Mouse (Mus musculus): Measurements from ENCODE around the gene Dhrs2. TPM values are rescaled to one million over a fixed set of nuclear protein-coding genes. Genes with fewer than 3 reads are reported as not detected.

Dhrs2 gene
- 0.28 and 0.37 TPM in 2 replicates for polyA plus RNA-seq (2015; fragmentation: Nextera tagmentation; extraction: Ambion mirVana)

DNA sequence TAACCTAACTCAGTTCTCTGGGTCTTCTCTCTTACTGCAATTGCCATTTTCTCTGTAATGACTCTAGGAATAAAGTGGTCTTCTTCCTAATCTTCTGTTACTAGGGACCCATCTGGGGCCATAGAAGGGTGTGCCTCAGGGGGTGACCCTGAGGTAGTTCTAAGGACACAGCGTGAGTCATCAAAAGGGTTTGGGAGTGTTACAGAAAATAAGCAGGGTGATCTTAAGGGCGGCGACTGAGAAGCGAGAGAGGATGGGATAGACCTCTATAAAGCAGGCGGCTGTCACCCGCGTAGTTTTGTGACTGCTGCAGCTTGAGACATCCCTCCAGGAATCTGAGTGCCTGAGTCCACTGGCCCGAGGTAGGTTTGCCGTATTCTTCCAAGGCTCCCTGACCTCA is at the start of gene Dhrs2:
Gene Dhrs2, plus strand, starts transcription at position 301 of the 400 bp plus-strand sequence.
- H3K27ac ChIP-seq (ENCODE audit: low read length): no peak within 1 kb of the TSS
- H3K4me1 ChIP-seq (ENCODE audit: control insufficient read depth, insufficient read depth, low read length): no peaks in the 10 kb centered on the region
- no peaks in the 10 kb centered on the region for H3K36me3 ChIP-seq (ENCODE audit: control insufficient read depth, insufficient read depth, low read length)
- WGBS: 68% methylated on average over 9 of the region's 9 CpGs
- H3K27me3 ChIP-seq (replicated peaks; ENCODE audit: control insufficient read depth, insufficient read depth, low read length): no peaks in the 10 kb centered on the region
- H3K9ac ChIP-seq (ENCODE audit: low read depth, low read length): no peak within 1 kb of the TSS
- no peak within 1 kb of the TSS for H3K4me3 ChIP-seq (ENCODE audit: low read length)
- no peak for ATAC-seq
- no peaks in the 10 kb centered on the region for H3K9me3 ChIP-seq (ENCODE audit: control insufficient read depth, low read length)
- H3K4me2 ChIP-seq (ENCODE audit: low read depth, low read length): no peak within 1 kb of the TSS

DNA sequence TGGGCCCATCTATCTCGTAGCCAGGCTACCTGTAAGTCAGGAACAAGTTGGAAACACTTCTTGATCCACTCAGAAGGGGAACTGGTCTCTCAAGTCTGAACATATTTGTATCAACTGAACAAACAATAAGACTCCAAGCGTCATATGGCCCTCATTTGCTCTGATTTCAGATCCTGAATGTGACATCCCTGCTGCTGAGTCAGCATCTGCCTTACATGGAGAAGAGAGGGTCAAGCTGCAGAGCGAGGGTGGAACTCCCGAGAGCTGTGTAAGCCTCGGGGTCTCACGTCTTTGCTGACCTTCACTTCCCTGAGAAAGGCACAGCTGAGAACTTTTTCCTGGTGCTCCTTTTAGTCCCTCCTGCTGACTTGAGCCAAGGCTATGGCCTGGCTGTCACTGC is 47.6 kb upstream of the Dhrs2 start:
- H3K4me3 ChIP-seq (ENCODE audit: low read length): no peak overlapping the region
- no peaks in the 10 kb centered on the region for H3K4me1 ChIP-seq (ENCODE audit: control insufficient read depth, insufficient read depth, low read length)
- no peak for ATAC-seq
- H3K9ac ChIP-seq (ENCODE audit: low read depth, low read length): no peak overlapping the region
- H3K9me3 ChIP-seq (ENCODE audit: control insufficient read depth, low read length): no peaks in the 10 kb centered on the region
- H3K27me3 ChIP-seq (replicated peaks; ENCODE audit: control insufficient read depth, insufficient read depth, low read length): no peaks in the 10 kb centered on the region
- H3K27ac ChIP-seq (ENCODE audit: low read length): no peak overlapping the region
- no peak overlapping the region for H3K4me2 ChIP-seq (ENCODE audit: low read depth, low read length)
- H3K36me3 ChIP-seq (ENCODE audit: control insufficient read depth, insufficient read depth, low read length): no peaks in the 10 kb centered on the region
- 65% methylated on average over 6 of the region's 6 CpGs for WGBS

DNA sequence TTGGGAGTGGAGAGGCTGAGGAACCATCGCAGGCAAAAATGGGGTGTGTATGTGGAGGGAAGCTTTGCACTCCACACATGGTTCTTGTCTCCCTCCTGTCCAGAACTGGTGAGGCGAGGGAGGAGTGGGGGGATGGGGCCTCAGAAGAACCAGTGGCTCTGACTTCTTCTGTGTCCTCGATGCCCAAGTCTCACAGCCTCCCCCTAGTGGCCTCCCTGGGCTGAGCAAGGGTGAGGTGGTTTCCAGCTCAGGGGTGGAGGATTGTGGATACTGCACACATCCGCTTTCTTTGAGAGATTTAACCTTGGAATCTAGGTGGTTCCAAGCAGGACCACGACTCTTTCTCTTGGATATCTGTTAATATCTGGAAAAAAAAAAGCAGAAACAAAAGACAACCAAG is 44.5 kb upstream of the Dhrs2 start:
- Histone ChIP-seq H3K36me3 (ENCODE audit: control insufficient read depth, insufficient read depth, low read length) (no peaks in the 10 kb centered on the region), H3K27me3 (replicated peaks; ENCODE audit: control insufficient read depth, insufficient read depth, low read length) (no peaks in the 10 kb centered on the region), H3K27ac (ENCODE audit: low read length) (no peak overlapping the region), H3K4me2 (ENCODE audit: low read depth, low read length) (no peak overlapping the region), H3K4me3 (ENCODE audit: low read length) (no peak overlapping the region), H3K9me3 (ENCODE audit: control insufficient read depth, low read length) (no peaks in the 10 kb centered on the region), H3K9ac (ENCODE audit: low read depth, low read length) (no peak overlapping the region), H3K4me1 (ENCODE audit: control insufficient read depth, insufficient read depth, low read length) (no peaks in the 10 kb centered on the region)
- WGBS: 35% methylated on average over 5 of the region's 5 CpGs
- ATAC-seq: peak; percentile 67

DNA sequence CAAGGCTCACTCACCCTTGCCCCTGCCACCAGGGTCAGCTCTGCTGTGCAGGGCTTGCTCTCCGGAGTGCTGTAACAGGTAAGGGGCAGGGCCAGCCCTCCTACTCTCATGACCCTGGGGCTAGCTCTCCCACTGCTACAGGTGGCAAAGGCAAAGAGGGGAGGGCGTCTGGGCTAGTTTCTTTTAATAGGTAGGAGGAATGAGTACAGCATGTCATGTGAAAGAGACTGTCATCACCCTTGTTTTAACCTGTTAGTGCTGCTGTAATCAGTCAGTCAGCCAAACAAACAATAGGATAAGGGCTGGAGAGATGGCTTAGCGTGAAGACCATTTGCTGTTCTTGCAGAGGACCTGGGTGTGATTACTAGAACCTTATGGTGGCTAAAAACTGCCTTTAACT is 40.9 kb upstream of the Dhrs2 start:
- Histone ChIP-seq H3K36me3 (ENCODE audit: control insufficient read depth, insufficient read depth, low read length) (no peaks in the 10 kb centered on the region), H3K27ac (ENCODE audit: low read length) (no peak overlapping the region), H3K4me1 (ENCODE audit: control insufficient read depth, insufficient read depth, low read length) (no peaks in the 10 kb centered on the region), H3K4me3 (ENCODE audit: low read length) (no peak overlapping the region), H3K4me2 (ENCODE audit: low read depth, low read length) (no peak overlapping the region), H3K9ac (ENCODE audit: low read depth, low read length) (no peak overlapping the region), H3K9me3 (ENCODE audit: control insufficient read depth, low read length) (no peaks in the 10 kb centered on the region), H3K27me3 (replicated peaks; ENCODE audit: control insufficient read depth, insufficient read depth, low read length) (no peaks in the 10 kb centered on the region)
- 56% methylated on average over 3 of the region's 3 CpGs for WGBS
- no peak for ATAC-seq

DNA sequence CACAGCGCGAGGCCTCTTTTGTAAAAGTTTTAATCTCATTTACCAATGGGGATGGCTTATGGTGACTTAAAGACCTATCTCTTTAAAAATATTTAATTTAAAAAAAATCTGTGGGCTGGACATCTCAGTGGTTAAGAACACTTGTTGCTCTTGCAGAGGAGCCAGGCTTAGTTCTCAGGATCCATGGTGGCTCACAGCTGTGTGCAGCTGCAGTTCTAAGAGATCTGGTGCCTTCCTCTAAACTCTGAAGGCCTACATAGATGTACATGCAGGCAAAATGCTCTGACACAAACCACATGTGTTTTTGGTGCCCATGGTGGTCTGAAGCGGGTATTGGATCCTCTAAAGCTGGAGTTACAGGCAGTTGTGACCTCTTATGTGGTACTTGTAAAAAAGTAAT is 38.6 kb upstream of the Dhrs2 start:
- WGBS: 84% methylated on average over 3 of the region's 3 CpGs
- Histone ChIP-seq H3K4me3 (ENCODE audit: low read length) (no peak overlapping the region), H3K27ac (ENCODE audit: low read length) (no peak overlapping the region), H3K4me2 (ENCODE audit: low read depth, low read length) (no peak overlapping the region), H3K36me3 (ENCODE audit: control insufficient read depth, insufficient read depth, low read length) (no peaks in the 10 kb centered on the region), H3K27me3 (replicated peaks; ENCODE audit: control insufficient read depth, insufficient read depth, low read length) (no peaks in the 10 kb centered on the region), H3K9me3 (ENCODE audit: control insufficient read depth, low read length) (peaks cover 4% of the 10 kb centered on the region), H3K4me1 (ENCODE audit: control insufficient read depth, insufficient read depth, low read length) (no peaks in the 10 kb centered on the region), H3K9ac (ENCODE audit: low read depth, low read length) (no peak overlapping the region)
- no peak for ATAC-seq

DNA sequence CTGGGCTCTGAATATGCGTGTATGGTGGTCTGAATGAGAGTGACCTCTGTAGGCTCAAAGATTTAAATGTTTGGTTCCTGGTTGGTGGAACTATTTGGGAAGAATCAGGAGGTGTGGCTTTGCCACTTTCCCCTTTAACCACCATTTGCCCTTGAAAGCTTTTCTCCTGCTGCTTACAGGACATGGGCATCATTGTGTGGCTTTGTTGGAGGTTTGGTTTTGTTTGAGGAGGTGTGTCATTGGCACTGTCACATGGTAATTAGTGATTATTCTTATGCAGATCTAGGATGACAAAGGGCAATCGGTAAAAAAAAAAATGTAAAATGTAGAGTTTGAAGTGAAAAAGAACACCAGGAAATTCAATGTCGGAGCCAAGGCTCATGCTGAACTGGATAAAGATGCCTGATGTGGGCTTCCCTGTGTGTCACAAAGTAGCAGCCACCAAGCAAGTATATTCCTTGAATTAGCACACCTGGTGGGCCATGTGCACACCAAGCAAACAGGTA is 37.1 kb upstream of the Dhrs2 start:
- 87% methylated on average over 3 of the region's 3 CpGs for WGBS
- no peak overlapping the region for H3K4me2 ChIP-seq (ENCODE audit: low read depth, low read length)
- H3K4me1 ChIP-seq (ENCODE audit: control insufficient read depth, insufficient read depth, low read length): no peaks in the 10 kb centered on the region
- no peaks in the 10 kb centered on the region for H3K36me3 ChIP-seq (ENCODE audit: control insufficient read depth, insufficient read depth, low read length)
- H3K4me3 ChIP-seq (ENCODE audit: low read length): no peak overlapping the region
- ATAC-seq: no peak
- no peak overlapping the region for H3K9ac ChIP-seq (ENCODE audit: low read depth, low read length)
- no peak overlapping the region for H3K27ac ChIP-seq (ENCODE audit: low read length)
- H3K27me3 ChIP-seq (replicated peaks; ENCODE audit: control insufficient read depth, insufficient read depth, low read length): no peaks in the 10 kb centered on the region
- peaks cover 4% of the 10 kb centered on the region for H3K9me3 ChIP-seq (ENCODE audit: control insufficient read depth, low read length)

DNA sequence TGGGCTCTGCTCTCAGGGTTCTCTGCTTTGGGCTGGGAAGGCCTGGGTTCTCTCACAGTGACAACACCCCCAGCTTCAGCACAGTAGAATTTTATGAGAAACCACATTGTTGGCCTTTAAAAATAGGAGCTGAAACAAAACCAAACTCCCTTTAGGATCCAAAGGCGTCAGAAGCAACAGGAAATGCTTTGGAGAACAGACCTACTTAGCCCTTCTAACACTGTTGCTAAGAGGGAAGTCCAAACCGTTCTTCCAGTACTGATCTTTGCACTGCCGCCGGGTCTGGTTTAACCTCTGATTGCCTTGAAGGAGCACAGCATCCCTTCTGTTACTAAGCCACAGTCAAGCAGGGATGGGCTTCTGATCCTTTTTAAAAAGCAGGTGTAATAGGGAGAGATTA is 33.3 kb upstream of the Dhrs2 start:
- Histone ChIP-seq H3K27ac (ENCODE audit: low read length) (no peak overlapping the region), H3K4me3 (ENCODE audit: low read length) (no peak overlapping the region), H3K4me1 (ENCODE audit: control insufficient read depth, insufficient read depth, low read length) (no peaks in the 10 kb centered on the region), H3K4me2 (ENCODE audit: low read depth, low read length) (no peak overlapping the region), H3K9me3 (ENCODE audit: control insufficient read depth, low read length) (peaks cover 4% of the 10 kb centered on the region), H3K27me3 (replicated peaks; ENCODE audit: control insufficient read depth, insufficient read depth, low read length) (no peaks in the 10 kb centered on the region), H3K9ac (ENCODE audit: low read depth, low read length) (no peak overlapping the region), H3K36me3 (ENCODE audit: control insufficient read depth, insufficient read depth, low read length) (no peaks in the 10 kb centered on the region)
- no peak for ATAC-seq
- WGBS: 27% methylated on average over 4 of the region's 4 CpGs

DNA sequence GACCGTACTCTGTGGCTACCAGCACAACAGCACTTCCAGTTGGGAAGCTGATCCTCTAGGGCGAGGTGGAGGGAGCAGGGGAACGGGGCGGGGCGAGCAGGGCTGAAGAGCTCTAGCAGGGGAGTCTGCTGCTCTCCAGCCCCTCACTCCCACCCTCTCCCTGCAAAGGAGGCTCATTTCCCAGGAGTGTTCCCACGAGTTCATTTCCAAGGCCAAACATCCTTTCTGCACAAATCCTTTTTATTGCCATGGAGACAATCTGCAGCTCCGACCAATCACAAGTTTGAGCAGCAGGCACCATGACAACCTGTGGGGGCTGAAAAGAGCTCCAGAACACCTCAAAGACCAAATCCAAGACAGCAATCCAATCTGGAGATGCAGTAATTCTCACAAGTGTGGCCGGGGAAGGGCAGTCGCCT is 32.4 kb upstream of the Dhrs2 start:
- ATAC-seq: peak; percentile 40; the same call in 1 of the 2 replicates
- H3K9me3 ChIP-seq (ENCODE audit: control insufficient read depth, low read length): peaks cover 4% of the 10 kb centered on the region
- no peaks in the 10 kb centered on the region for H3K4me1 ChIP-seq (ENCODE audit: control insufficient read depth, insufficient read depth, low read length)
- no peak overlapping the region for H3K4me2 ChIP-seq (ENCODE audit: low read depth, low read length)
- H3K4me3 ChIP-seq (ENCODE audit: low read length): no peak overlapping the region
- 28% methylated on average over 9 of the region's 9 CpGs for WGBS
- H3K9ac ChIP-seq (ENCODE audit: low read depth, low read length): no peak overlapping the region
- H3K27ac ChIP-seq (ENCODE audit: low read length): no peak overlapping the region
- H3K27me3 ChIP-seq (replicated peaks; ENCODE audit: control insufficient read depth, insufficient read depth, low read length): no peaks in the 10 kb centered on the region
- no peaks in the 10 kb centered on the region for H3K36me3 ChIP-seq (ENCODE audit: control insufficient read depth, insufficient read depth, low read length)

DNA sequence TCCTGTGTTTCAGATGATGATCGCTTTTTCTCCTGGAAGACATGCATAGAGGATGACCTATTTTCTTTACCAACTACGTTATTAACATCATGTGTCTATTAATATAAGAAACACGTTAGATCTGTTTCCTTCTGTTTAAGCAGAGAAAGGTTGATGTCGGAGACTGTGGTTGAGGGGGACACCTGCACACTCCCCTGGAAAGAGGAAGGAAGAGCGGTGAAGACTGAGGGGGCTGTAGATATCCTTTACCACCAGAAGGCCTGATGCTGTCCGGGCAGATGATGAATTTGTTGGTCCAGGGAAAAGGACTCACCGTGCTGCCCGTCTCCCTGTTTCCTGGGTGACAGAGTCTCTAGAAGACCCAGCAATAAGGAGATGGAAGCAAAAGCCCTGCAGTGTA is 28.5 kb upstream of the Dhrs2 start:
- Histone ChIP-seq H3K9me3 (ENCODE audit: control insufficient read depth, low read length) (no peaks in the 10 kb centered on the region), H3K36me3 (ENCODE audit: control insufficient read depth, insufficient read depth, low read length) (no peaks in the 10 kb centered on the region), H3K4me3 (ENCODE audit: low read length) (no peak overlapping the region), H3K4me2 (ENCODE audit: low read depth, low read length) (no peak overlapping the region), H3K4me1 (ENCODE audit: control insufficient read depth, insufficient read depth, low read length) (no peaks in the 10 kb centered on the region), H3K27ac (ENCODE audit: low read length) (no peak overlapping the region), H3K9ac (ENCODE audit: low read depth, low read length) (no peak overlapping the region), H3K27me3 (replicated peaks; ENCODE audit: control insufficient read depth, insufficient read depth, low read length) (no peaks in the 10 kb centered on the region)
- 85% methylated on average over 8 of the region's 8 CpGs for WGBS
- ATAC-seq: no peak

All from intestine, embryonic 16.5 days (tissue).